Mouse (Mus musculus): ENCODE results near the gene Vamp9. TPM values are rescaled to one million over a fixed set of nuclear protein-coding genes. Genes with fewer than 3 reads are reported as not detected.
A peak's percentile ranks its signal among the peaks of the same experiment; 100 is the strongest.

Vamp9 gene
- polyA plus RNA-seq, 1 experiment from 2014 or later = not detected

DNA sequence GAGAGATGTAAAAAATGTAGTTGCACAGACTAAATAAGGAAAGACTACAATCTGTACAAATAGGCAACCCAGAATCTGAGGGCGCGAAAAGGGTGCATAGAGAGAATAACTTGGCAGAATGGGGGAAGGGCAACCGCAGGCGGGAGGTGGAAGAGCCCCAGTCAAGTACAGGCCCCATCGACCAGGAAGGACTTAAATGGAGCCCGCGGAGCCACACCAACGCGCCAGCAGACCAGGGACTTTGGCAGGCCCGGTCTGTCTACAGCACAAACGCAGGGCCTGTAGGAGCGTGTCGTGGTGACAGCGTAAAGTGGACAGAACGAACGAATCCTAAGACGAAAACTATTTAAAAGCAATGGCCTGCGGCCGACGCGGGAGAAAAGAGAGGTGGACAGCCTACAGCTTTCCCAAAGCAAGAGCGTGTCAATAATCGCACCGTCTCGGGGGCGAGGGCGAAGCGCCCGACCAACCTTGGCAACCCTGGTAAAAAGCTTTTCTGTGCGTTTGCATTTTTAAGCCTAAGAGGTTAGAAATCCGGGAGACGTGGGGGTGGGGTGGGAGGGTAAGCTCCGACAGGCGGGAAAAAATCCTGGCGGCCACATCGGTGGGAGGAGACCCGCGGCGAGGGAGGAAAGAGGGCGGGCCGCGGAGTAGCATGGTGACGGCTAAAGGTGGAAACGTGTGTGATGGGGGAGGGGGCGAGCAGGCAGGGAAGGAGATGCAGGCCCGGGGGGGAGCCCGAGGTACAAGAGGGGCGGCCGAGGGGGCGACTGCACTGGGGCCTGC lies 71.7 kb downstream of the Vamp9 start:
- in situ Hi-C loops (cut with MboI; ENCODE audit: low pct_unique_long_range_greater_than_20kb) = loop anchor here (10.0 kb wide), 1 partner anchor 57 kb away; the partner anchor contains the start of genes Enoph1 and Hnrnpdl
- CTCF ChIA-PET = interaction anchor here (1.6 kb wide), 1 partner anchor 61 kb away, joined by 8 read pairs; the partner anchor contains the start of genes Enoph1 and Hnrnpdl
- POLR2A ChIA-PET = interaction anchor here (0.7 to 0.8 kb wide), 2 partner anchors 28 to 1313 kb away, joined by 3 read pairs; no protein-coding TSS in a partner anchor
- H3K27me3 ChIP-seq = no peaks in the 10 kb centered on the region
- no peak for TF ChIP-seq CTCF (IDR thresholded peaks at IDR 0.05)
- ATAC-seq (peak; percentile 48), DNase-seq (ENCODE audit: low read depth, low spot score) (no peak)

DNA sequence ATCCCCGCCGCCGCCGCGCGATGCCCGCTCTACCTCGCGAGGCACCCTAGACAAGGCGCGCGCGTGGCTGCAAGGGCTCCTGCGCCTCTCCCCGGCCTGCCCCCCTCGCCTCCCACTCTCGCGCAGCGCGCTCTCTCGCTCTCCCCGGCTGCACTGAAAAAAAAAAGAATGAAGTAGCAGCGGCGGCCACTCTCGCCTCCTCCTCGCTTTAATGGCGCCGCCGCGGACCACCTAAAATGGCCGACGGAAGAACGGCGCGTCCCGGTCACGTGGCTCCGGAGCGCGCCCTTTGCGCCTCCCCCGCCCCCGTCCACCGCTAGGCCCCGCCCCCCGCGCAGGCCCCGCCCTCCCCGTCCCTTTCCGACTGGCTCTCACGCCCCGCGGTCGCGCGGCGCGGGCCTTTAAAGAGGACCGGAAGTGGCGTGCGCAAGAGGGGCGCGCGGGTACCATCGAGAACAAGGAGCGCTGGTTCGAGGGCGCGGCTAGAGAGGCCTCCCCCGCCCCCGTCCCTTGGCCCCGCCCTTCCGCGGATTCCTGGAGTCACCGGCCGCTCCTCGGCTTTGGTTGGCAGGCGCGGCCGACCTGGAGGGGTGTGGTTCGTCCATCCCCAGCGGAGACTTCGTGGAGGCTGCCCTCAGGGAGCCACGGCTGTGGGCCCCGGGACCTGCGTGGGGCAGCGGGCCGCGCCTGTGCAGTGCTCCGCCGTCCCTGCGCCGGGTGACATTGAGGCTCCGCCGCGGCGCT lies 72.8 kb downstream of the Vamp9 start, which contains the start of the genes Hnrnpd and 4930524J08Rik:
Gene Hnrnpd, minus strand, starts transcription at position 240 of the 744 bp plus-strand sequence.
Gene 4930524J08Rik, plus strand, starts transcription at position 363 of the 744 bp plus-strand sequence.
- peak; percentile 92 for ATAC-seq
- TF ChIP-seq CTCF (IDR thresholded peaks at IDR 0.05) = no peak
- DNase-seq (ENCODE audit: low read depth, low spot score) = peak; percentile 77
- ChIA-PET CTCF (interaction anchor here (1.0 kb wide), 1 partner anchor 42 kb away, joined by 5 read pairs; no protein-coding TSS in a partner anchor), POLR2A (interaction anchor here (1.1 kb wide), 1 partner anchor 62 kb away, joined by 4 read pairs; the partner anchor contains the start of gene Enoph1)
- no peaks in the 10 kb centered on the region for H3K27me3 ChIP-seq
- in situ Hi-C loops (cut with MboI; ENCODE audit: low pct_unique_long_range_greater_than_20kb) = loop anchor here (10.0 kb wide), 1 partner anchor 56 kb away; the partner anchor contains the start of genes Enoph1 and Hnrnpdl

DNA sequence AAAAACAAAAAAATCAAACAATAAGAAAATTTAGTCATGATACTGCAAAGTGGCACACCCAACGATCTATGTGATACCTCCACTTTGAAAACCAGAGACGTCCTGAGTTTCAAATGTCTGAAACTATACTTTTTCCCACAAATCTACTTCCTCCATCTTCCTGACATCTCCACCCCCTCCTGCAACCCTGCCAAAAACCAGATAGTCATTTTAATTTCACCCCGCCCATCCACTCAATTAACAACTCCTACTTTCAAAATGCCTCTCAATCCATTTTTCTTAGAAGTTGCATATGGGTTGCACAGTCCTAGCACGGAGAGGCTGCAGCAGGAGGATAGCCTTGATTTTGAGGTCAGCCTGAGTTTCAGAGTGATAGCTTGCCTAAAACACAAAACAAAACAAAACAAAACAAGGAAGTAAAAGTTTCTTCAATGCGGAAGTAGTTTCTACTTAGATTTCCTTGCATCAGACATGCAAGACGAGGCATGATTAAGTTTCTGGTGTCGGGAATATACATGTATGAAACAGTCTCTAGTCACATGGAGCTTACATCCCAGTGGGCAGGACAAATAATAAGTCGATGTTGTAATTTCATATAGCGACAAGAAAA lies 77.5 kb downstream of the Vamp9 start:
- no peak for TF ChIP-seq CTCF (IDR thresholded peaks at IDR 0.05)
- POLR2A ChIA-PET = no interaction called here
- DNase-seq (ENCODE audit: low read depth, low spot score) (no peak), ATAC-seq (no peak)
- H3K27me3 ChIP-seq = no peaks in the 10 kb centered on the region
- CTCF ChIA-PET = interaction anchor here (0.8 to 1.0 kb wide), 2 partner anchors 10 to 14 kb away, joined by 3 read pairs; no protein-coding TSS in a partner anchor
- in situ Hi-C loops (cut with MboI; ENCODE audit: low pct_unique_long_range_greater_than_20kb) = no loop called here

DNA sequence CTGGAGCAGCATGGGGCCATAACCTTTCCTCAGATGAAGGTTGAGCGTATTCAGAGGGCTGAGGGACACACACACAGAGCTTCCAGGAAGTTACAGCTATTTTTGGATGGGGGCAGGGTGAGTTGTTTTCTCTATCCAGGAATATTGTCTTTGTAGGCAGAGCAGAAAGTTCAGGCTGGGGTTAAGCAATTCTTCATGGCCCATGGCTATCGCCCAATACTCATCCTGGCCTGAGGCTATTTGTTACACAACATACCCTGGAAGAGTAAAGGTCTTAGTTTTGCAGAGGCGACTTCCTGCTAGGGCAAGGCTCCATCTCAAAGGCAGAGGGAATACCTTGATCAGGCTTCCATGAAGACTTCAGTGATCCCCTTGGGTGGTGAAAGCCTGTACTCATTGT lies 88.1 kb downstream of the Vamp9 start:
- ChIA-PET CTCF (interaction anchor here (1.1 kb wide), 1 partner anchor 10 kb away, joined by 3 read pairs; no protein-coding TSS in a partner anchor), POLR2A (interaction anchor here (0.8 kb wide), 1 partner anchor 12 kb away, joined by 3 read pairs; no protein-coding TSS in a partner anchor)
- no peak for DNase-seq (ENCODE audit: low read depth, low spot score)
- in situ Hi-C loops (cut with MboI; ENCODE audit: low pct_unique_long_range_greater_than_20kb) = no loop called here
- ATAC-seq = no peak
- no peaks in the 10 kb centered on the region for H3K27me3 ChIP-seq
- no peak for TF ChIP-seq CTCF (IDR thresholded peaks at IDR 0.05)

DNA sequence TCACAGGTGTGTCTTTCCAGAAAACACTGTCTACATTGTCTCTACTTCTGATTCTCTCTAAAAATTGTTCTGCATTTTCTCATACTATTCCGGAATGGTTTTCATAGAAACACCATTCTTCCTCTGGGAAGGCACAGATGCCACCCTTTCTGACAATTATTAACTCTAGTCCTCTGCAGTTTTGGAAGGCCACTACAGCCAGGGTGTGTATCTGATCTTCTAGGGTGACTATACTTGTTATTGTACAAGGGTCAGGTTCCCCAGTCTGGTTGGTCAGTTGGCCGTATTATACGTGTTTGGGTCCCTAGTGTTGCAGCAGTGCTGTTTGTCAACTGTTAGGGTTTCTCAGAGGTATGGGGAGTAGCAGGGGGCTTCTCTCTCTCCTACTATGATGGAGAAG lies 88.6 kb downstream of the Vamp9 start:
- POLR2A ChIA-PET = no interaction called here
- ATAC-seq = no peak

DNA sequence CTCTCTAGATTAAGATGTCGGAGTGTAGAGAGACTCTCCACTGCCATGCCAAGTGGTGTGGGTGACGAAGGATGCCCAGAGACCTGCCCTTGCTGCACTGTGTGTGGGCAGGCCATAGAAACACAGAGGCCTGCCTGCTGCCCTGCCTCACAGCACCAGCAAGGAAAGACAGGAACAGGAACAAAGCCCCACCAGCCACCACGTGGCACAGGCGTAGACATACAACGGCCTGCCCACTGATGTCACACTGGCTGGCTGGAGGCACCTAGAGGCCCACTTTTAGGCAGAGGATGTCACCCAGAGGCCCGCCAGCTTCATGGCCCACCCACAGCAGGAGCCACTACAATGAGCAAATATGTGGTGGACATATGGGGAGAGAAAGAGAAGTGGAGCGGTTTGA lies 94.0 kb downstream of the Vamp9 start:
- CTCF ChIA-PET = no interaction called here
- DNase-seq (ENCODE audit: low read depth, low spot score) = no peak
- in situ Hi-C loops (cut with MboI; ENCODE audit: low pct_unique_long_range_greater_than_20kb) = no loop called here
- POLR2A ChIA-PET = no interaction called here
- TF ChIP-seq CTCF (IDR thresholded peaks at IDR 0.05) = no peak
- ATAC-seq = no peak
- H3K27me3 ChIP-seq = no peaks in the 10 kb centered on the region

More for the DNA sequence above, 88.6 kb downstream of the Vamp9 start:
- CTCF ChIA-PET = interaction anchor here (1.1 kb wide), 1 partner anchor 11 kb away, joined by 3 read pairs; no protein-coding TSS in a partner anchor
- no peaks in the 10 kb centered on the region for H3K27me3 ChIP-seq
- no peak for DNase-seq (ENCODE audit: low read depth, low spot score)
- TF ChIP-seq CTCF (IDR thresholded peaks at IDR 0.05) = no peak
- in situ Hi-C loops (cut with MboI; ENCODE audit: low pct_unique_long_range_greater_than_20kb) = loop anchor here (5.0 kb wide), 1 partner anchor 38 kb away; no protein-coding TSS in a partner anchor

DNA sequence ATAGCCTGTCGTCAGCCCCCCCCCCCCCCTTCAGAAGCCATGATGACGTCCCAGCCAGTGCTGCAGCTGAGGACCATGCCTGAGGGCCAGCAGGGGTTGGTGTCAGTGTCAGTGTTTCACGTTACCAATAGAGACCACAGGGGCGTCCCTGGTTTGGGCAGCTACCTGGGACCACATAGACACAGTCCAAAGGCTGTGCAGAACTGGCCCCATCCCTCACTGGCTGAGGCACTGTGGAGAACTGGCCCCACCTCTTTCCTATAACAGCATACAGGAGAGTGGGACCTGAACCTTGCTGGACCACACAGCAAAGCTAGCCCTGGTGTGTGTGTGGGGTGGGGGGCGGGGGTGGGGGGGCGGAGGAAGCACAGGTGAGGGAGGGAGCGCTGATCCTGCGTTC lies 94.4 kb downstream of the Vamp9 start:
- CTCF ChIA-PET = no interaction called here
- ATAC-seq (no peak), DNase-seq (ENCODE audit: low read depth, low spot score) (no peak)
- H3K27me3 ChIP-seq = no peaks in the 10 kb centered on the region
- in situ Hi-C loops (cut with MboI; ENCODE audit: low pct_unique_long_range_greater_than_20kb) = no loop called here
- TF ChIP-seq CTCF (IDR thresholded peaks at IDR 0.05) = no peak
- POLR2A ChIA-PET = no interaction called here

Other genes starting within 250 kb of the Vamp9 start
- gene Rasgef1b, start 177.2 kb upstream of the Vamp9 start, polyA plus RNA-seq (2021) = 1.3 TPM
- 325 TPM for gene Hnrnpd, start 72.7 kb downstream of the Vamp9 start, polyA plus RNA-seq (2021)
- 1.6 TPM for gene 4930524J08Rik, start 72.8 kb downstream of the Vamp9 start, polyA plus RNA-seq (2021)
- gene Hnrnpdl, start 133.4 kb downstream of the Vamp9 start, polyA plus RNA-seq (2021) = 171 TPM
- 24.8 TPM for gene Enoph1, start 133.7 kb downstream of the Vamp9 start, polyA plus RNA-seq (2021)